In the genomic region with DNA sequence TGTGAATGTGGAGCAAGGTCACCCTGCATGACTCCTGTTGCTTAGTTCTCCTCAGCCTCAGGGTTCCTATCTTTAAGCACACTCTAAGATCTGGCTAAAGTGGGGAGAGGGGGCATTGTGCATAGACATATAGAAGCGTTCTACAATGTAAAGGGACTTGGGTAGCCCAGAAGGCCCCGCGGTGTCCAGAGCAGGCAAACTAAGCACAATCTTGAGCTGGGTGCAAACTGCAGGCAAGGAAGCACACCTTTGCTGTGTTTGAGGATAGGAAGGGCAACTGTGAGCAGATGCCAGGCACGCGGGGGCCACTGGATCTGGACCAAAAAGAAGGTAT, we compare ENCODE assay signal across 8 mouse cellular contexts. TPM values are rescaled to one million over a fixed set of nuclear protein-coding genes. Genes with fewer than 3 reads are reported as not detected.
DNase-seq lines count a peak whose midpoint lies in the region; ATAC-seq and TF ChIP-seq lines count a peak whose summit lies in the region.

No protein-coding gene starts in this region.

- H3K27me3 ChIP-seq in lung, postnatal 0 days (replicated peaks; ENCODE audit: insufficient read depth, low read length): no peaks in the 10 kb centered on the region
- no peaks in the 10 kb centered on the region for H3K27me3 ChIP-seq in limb, embryonic 11.5 days (ENCODE audit: control insufficient read depth, insufficient read depth, low read length)
- H3K27me3 ChIP-seq in stomach, embryonic 14.5 days (ENCODE audit: control insufficient read depth, insufficient read depth, low read length): no peaks in the 10 kb centered on the region

- H3K9me3 ChIP-seq in lung, postnatal 0 days (ENCODE audit: low read length): no peaks in the 10 kb centered on the region
- H3K9me3 ChIP-seq in limb, embryonic 11.5 days (ENCODE audit: control insufficient read depth, low read length): no peaks in the 10 kb centered on the region
- H3K9me3 ChIP-seq in stomach, embryonic 14.5 days (ENCODE audit: control insufficient read depth, low read depth, low read length): no peaks in the 10 kb centered on the region

- no peaks in the 10 kb centered on the region for H3K36me3 ChIP-seq in lung, postnatal 0 days (ENCODE audit: insufficient read depth, low read length)
- H3K36me3 ChIP-seq in limb, embryonic 11.5 days (ENCODE audit: control insufficient read depth, insufficient read depth, low read length): no peaks in the 10 kb centered on the region
- no peaks in the 10 kb centered on the region for H3K36me3 ChIP-seq in stomach, embryonic 14.5 days (ENCODE audit: control insufficient read depth, insufficient read depth, low read length)

- H3K4me2 ChIP-seq in lung, postnatal 0 days (replicated peaks; ENCODE audit: low read depth, low read length): peak overlapping the region; percentile 98
- peak overlapping the region; percentile 95 for H3K4me2 ChIP-seq in limb, embryonic 11.5 days (ENCODE audit: low read depth, severe bottlenecking)
- H3K4me2 ChIP-seq in stomach, embryonic 14.5 days (replicated peaks; ENCODE audit: low read depth, low read length): peak overlapping the region; percentile 96

- H3K4me3 ChIP-seq in lung, postnatal 0 days (ENCODE audit: low read depth, low read length): peak overlapping the region; percentile 68
- peak overlapping the region; percentile 62 for H3K4me3 ChIP-seq in limb, embryonic 11.5 days (ENCODE audit: low read depth, low read length)
- H3K4me3 ChIP-seq in stomach, embryonic 14.5 days (ENCODE audit: low read depth, low read length): peak overlapping the region; percentile 75

- 3% methylated on average over 5 of the region's 5 CpGs for WGBS in lung, postnatal 0 days
- WGBS in limb, embryonic 11.5 days: 11% methylated on average over 5 of the region's 5 CpGs
- WGBS in stomach, embryonic 14.5 days: 9% methylated on average over 5 of the region's 5 CpGs

- peak; percentile 20 for DNase-seq in cerebellum, adult 8-10 months
- DNase-seq in cerebellum, adult 9-11 months: no peak
- no peak for DNase-seq in lung, postnatal 0 days (ENCODE audit: low spot score)
- DNase-seq in lung, adult 18-20 months: no peak
- no peak for DNase-seq in limb, embryonic 11.5 days (ENCODE audit: low spot score)
- DNase-seq in right cerebral cortex, postnatal 36 days (ENCODE audit: low spot score in 2 of 2): no peak
- DNase-seq in urinary bladder, postnatal 14 days (ENCODE audit: low spot score): no peak

- no peak for TF ChIP-seq CTCF in lung, postnatal 0 days (IDR thresholded peaks at IDR 0.05)

- no peaks in the 10 kb centered on the region for H3K4me1 ChIP-seq in lung, postnatal 0 days (ENCODE audit: insufficient read depth, low read depth, low read length)
- no peaks in the 10 kb centered on the region for H3K4me1 ChIP-seq in limb, embryonic 11.5 days (ENCODE audit: control insufficient read depth, insufficient read depth, low read length)
- H3K4me1 ChIP-seq in stomach, embryonic 14.5 days (ENCODE audit: control insufficient read depth, insufficient read depth, low read length): peaks cover 12% of the 10 kb centered on the region; the same call in 1 of the 2 replicates

- no peak; the same call in 1 of the 2 replicates for ATAC-seq in lung, postnatal 0 days
- no peak; the same call in 1 of the 2 replicates for ATAC-seq in limb, embryonic 11.5 days (ENCODE audit: insufficient number of reproducible peaks, low FRiP score, low TSS enrichment, low read depth)
- no peak for ATAC-seq in stomach, embryonic 14.5 days (ENCODE audit: insufficient number of reproducible peaks, insufficient read depth, low FRiP score, low read depth)

- H3K27ac ChIP-seq in lung, postnatal 0 days (ENCODE audit: low read length): no peak overlapping the region
- no peak overlapping the region for H3K27ac ChIP-seq in limb, embryonic 11.5 days (replicated peaks; ENCODE audit: low read depth, low read length)
- peak overlapping the region; percentile 76; the same call in 1 of the 2 replicates for H3K27ac ChIP-seq in stomach, embryonic 14.5 days (ENCODE audit: low read length)

- no peak for TF ChIP-seq EP300 in lung, postnatal 0 days (IDR thresholded peaks at IDR 0.05)

- H3K9ac ChIP-seq in lung, postnatal 0 days (replicated peaks; ENCODE audit: low read depth): peak overlapping the region; percentile 58
- peak overlapping the region; percentile 78 for H3K9ac ChIP-seq in limb, embryonic 11.5 days (ENCODE audit: low read length)
- H3K9ac ChIP-seq in stomach, embryonic 14.5 days (replicated peaks; ENCODE audit: low read depth, low read length): peak overlapping the region; percentile 82

RNA-seq across cellular contexts. Expression of a gene that starts 0.5 kb away (rescaled TPM):
- polyA plus RNA-seq in lung, postnatal 0 days (2015; fragmentation: Nextera tagmentation; extraction: Ambion mirVana): 1.6 and 2.4 TPM in 2 replicates
- 5.3 and 5.4 TPM in 2 replicates for polyA plus RNA-seq in limb, embryonic 11.5 days (2014; fragmentation: Nextera tagmentation; extraction: Ambion mirVana)
- polyA plus RNA-seq in stomach, embryonic 14.5 days (2014; fragmentation: Nextera tagmentation; extraction: Ambion mirVana): 4.4 and 4.7 TPM in 2 replicates

RNA-seq across cellular contexts. Expression of a gene that starts 20.0 kb away (rescaled TPM):
- 13.5 and 18.3 TPM in 2 replicates for polyA plus RNA-seq in lung, postnatal 0 days (2015; fragmentation: Nextera tagmentation; extraction: Ambion mirVana)
- 0.95 and 0.96 TPM in 2 replicates for polyA plus RNA-seq in limb, embryonic 11.5 days (2014; fragmentation: Nextera tagmentation; extraction: Ambion mirVana)
- polyA plus RNA-seq in stomach, embryonic 14.5 days (2014; fragmentation: Nextera tagmentation; extraction: Ambion mirVana): 1.1 and 1.4 TPM in 2 replicates

RNA-seq across cellular contexts. Expression of a gene that starts 21.7 kb away (rescaled TPM):
- polyA plus RNA-seq in lung, postnatal 0 days (2015; fragmentation: Nextera tagmentation; extraction: Ambion mirVana): 20.8 and 21.8 TPM in 2 replicates
- polyA plus RNA-seq in limb, embryonic 11.5 days (2014; fragmentation: Nextera tagmentation; extraction: Ambion mirVana): 70.4 and 72.9 TPM in 2 replicates
- polyA plus RNA-seq in stomach, embryonic 14.5 days (2014; fragmentation: Nextera tagmentation; extraction: Ambion mirVana): 58.5 and 59.3 TPM in 2 replicates

RNA-seq across cellular contexts. Expression of a gene that starts 50.5 kb away (rescaled TPM):
- 1.2 and 1.4 TPM in 2 replicates for polyA plus RNA-seq in lung, postnatal 0 days (2015; fragmentation: Nextera tagmentation; extraction: Ambion mirVana)
- not detected in 2 replicates for polyA plus RNA-seq in limb, embryonic 11.5 days (2014; fragmentation: Nextera tagmentation; extraction: Ambion mirVana)
- 2.9 and 3.1 TPM in 2 replicates for polyA plus RNA-seq in stomach, embryonic 14.5 days (2014; fragmentation: Nextera tagmentation; extraction: Ambion mirVana)

RNA-seq across cellular contexts. Expression of a gene that starts 59.7 kb away (rescaled TPM):
- polyA plus RNA-seq in lung, postnatal 0 days (2015; fragmentation: Nextera tagmentation; extraction: Ambion mirVana): 5.8 and 6.1 TPM in 2 replicates
- polyA plus RNA-seq in limb, embryonic 11.5 days (2014; fragmentation: Nextera tagmentation; extraction: Ambion mirVana): not detected in 2 replicates
- 6.6 and 7.5 TPM in 2 replicates for polyA plus RNA-seq in stomach, embryonic 14.5 days (2014; fragmentation: Nextera tagmentation; extraction: Ambion mirVana)
